In genomic region chr7:133609585-133609984, GRCm38 (mm10) we compare ENCODE assay signal across 12 mouse cellular contexts. TPM values are rescaled to one million over a fixed set of nuclear protein-coding genes. Genes with fewer than 3 reads are reported as not detected.
A peak's percentile ranks its signal among the peaks of the same experiment; 100 is the strongest.
DNase-seq lines count a peak whose midpoint lies in the region; ATAC-seq lines count a peak whose summit lies in the region.
"Had no signal": no experiment of that assay in that cellular context is flagged by ENCODE, and none has a peak within 500 bp of the region (broad histone marks: within the 10 kb centered on the region; RNA-seq: fewer than 3 reads in every experiment).

No protein-coding gene starts in this region.

- no peak overlapping the region for H3K4me3 ChIP-seq in neural tube, embryonic 14.5 days (ENCODE audit: low read depth, low read length)
- no peak overlapping the region for H3K4me3 ChIP-seq in lung, embryonic 16.5 days (ENCODE audit: low read length)

- no peak overlapping the region for H3K27ac ChIP-seq in neural tube, embryonic 14.5 days (ENCODE audit: low read depth, low read length)
- H3K27ac ChIP-seq in lung, embryonic 16.5 days (ENCODE audit: low read length) = peak overlapping the region; percentile 47; the same call in 1 of the 2 replicates

- no peaks in the 10 kb centered on the region for H3K9me3 ChIP-seq in neural tube, embryonic 14.5 days (ENCODE audit: control insufficient read depth, low read length)
- H3K9me3 ChIP-seq in lung, embryonic 16.5 days (ENCODE audit: control insufficient read depth, low read length) = no peaks in the 10 kb centered on the region

- H3K9ac ChIP-seq in neural tube, embryonic 14.5 days (replicated peaks; ENCODE audit: low read depth, low read length) = no peak overlapping the region
- no peak overlapping the region for H3K9ac ChIP-seq in lung, embryonic 16.5 days (ENCODE audit: low read length)

- intact Hi-C loops in heart, postnatal 14 days (cut with DNase I) = no loop called here

- peak overlapping the region; percentile 2; the same call in 1 of the 2 replicates for H3K4me2 ChIP-seq in neural tube, embryonic 14.5 days (ENCODE audit: low read depth, low read length)
- peak overlapping the region; percentile 28; the same call in 1 of the 2 replicates for H3K4me2 ChIP-seq in lung, embryonic 16.5 days (ENCODE audit: low read depth, low read length)

- 61% methylated on average over 8 of the region's 8 CpGs for whole genome bisulfite sequencing in neural tube, embryonic 14.5 days
- 40% methylated on average over 8 of the region's 8 CpGs for WGBS in lung, embryonic 16.5 days

- peaks cover 11% of the 10 kb centered on the region for H3K4me1 ChIP-seq in neural tube, embryonic 14.5 days (ENCODE audit: control insufficient read depth, insufficient read depth, low read length)
- no peaks in the 10 kb centered on the region for H3K4me1 ChIP-seq in lung, embryonic 16.5 days (replicated peaks; ENCODE audit: control insufficient read depth, insufficient read depth, low read length)

- H3K36me3 ChIP-seq in neural tube, embryonic 14.5 days (ENCODE audit: control insufficient read depth, insufficient read depth, low read length) = no peaks in the 10 kb centered on the region
- no peaks in the 10 kb centered on the region for H3K36me3 ChIP-seq in lung, embryonic 16.5 days (ENCODE audit: control insufficient read depth, insufficient read depth, low read length)

- no peak for DNase-seq in frontal cortex, postnatal 25 days (ENCODE audit: low spot score in 2 of 2)
- no peak for DNase-seq in neural tube, embryonic 10.5 days (ENCODE audit: extremely low spot score, low spot score)
- no peak for DNase-seq in embryo, embryonic 11 days
- no peak for DNase-seq in heart, postnatal 14 days
- no peak for DNase-seq in adrenal gland, postnatal 10 days
- DNase-seq: B cell, adult 2 months had no signal

- 0 out of 2 replicates have a peak, but pooled peaks have one; percentile 68 for ATAC-seq in frontal cortex, adult (ENCODE audit: low TSS enrichment)
- ATAC-seq in neural tube, embryonic 14.5 days (ENCODE audit: low read depth) = no peak
- ATAC-seq in lung, embryonic 16.5 days (ENCODE audit: low read depth) = peak; percentile 90

- no peaks in the 10 kb centered on the region for H3K27me3 ChIP-seq in neural tube, embryonic 14.5 days (ENCODE audit: control insufficient read depth, insufficient read depth, low read length)
- H3K27me3 ChIP-seq in lung, embryonic 16.5 days (ENCODE audit: control insufficient read depth, insufficient read depth, low read depth, low read length) = no peaks in the 10 kb centered on the region

RNA-seq across cellular contexts. Expression of gene Tex36, which starts 7.6 kb away (rescaled TPM):
- not detected in 2 replicates for polyA plus RNA-seq in neural tube, embryonic 14.5 days (2014; fragmentation: Nextera tagmentation; extraction: Ambion mirVana)
- not detected in 2 replicates for polyA plus RNA-seq in lung, embryonic 16.5 days (2015; fragmentation: Nextera tagmentation; extraction: Ambion mirVana)
- not detected for total RNA-seq in heart, postnatal 14 days (2021)
- not detected for total RNA-seq in adrenal gland, postnatal 10 days (2021)
- total RNA-seq: hematopoietic stem cell, adult 5-6 weeks; left cerebral cortex, postnatal 10 days had no signal
- polyA plus RNA-seq: frontal cortex, adult 2 months had no signal

RNA-seq across cellular contexts. Expression of gene Edrf1, which starts 27.8 kb away (rescaled TPM):
- 22.6 and 24.5 TPM in 2 replicates for polyA plus RNA-seq in neural tube, embryonic 14.5 days (2014; fragmentation: Nextera tagmentation; extraction: Ambion mirVana)
- 18.5 and 19.9 TPM in 2 replicates for polyA plus RNA-seq in lung, embryonic 16.5 days (2015; fragmentation: Nextera tagmentation; extraction: Ambion mirVana)
- 10 to 100 TPM; 11.1 to 14.4 TPM for total RNA-seq in heart, postnatal 14 days (2021)
- 10 to 100 TPM; 15.7 to 18.9 TPM for total RNA-seq in adrenal gland, postnatal 10 days (2021)
